Mouse (Mus musculus): Measurements from ENCODE around the gene Hnf1a. TPM values are rescaled to one million over a fixed set of nuclear protein-coding genes. Genes with fewer than 3 reads are reported as not detected.
A peak's percentile ranks its signal among the peaks of the same experiment; 100 is the strongest.

The Hnf1a gene
- not detected for total RNA-seq (2022)

- DNase-seq, result no peak
Observed at GRCm38 (mm10) chr5:114970824-114971227, at the start of gene Hnf1a. Gene Hnf1a, minus strand, starts transcription at chr5:114971094.

- no peak for DNase-seq
Observed at GRCm38 (mm10) chr5:115018813-115019212, 47.9 kb upstream of the Hnf1a start.

- no peak for DNase-seq
Observed at GRCm38 (mm10) chr5:115018270-115018669, 47.4 kb upstream of the Hnf1a start.

- DNase-seq, result no peak
Observed at GRCm38 (mm10) chr5:115015121-115015520, 44.2 kb upstream of the Hnf1a start.

- DNase-seq, result no peak
Observed at GRCm38 (mm10) chr5:115014570-115014969, 43.7 kb upstream of the Hnf1a start.

- no peak for DNase-seq
Observed at GRCm38 (mm10) chr5:115013436-115013835, 42.5 kb upstream of the Hnf1a start.

- DNase-seq, result peak; percentile 35
Observed at GRCm38 (mm10) chr5:115011519-115012261, 40.8 kb upstream of the Hnf1a start.

GRCm38 (mm10) chr5:115011217-115011518, 40.3 kb upstream of the Hnf1a start:
- DNase-seq, result no peak

GRCm38 (mm10) chr5:115010577-115011216, 39.8 kb upstream of the Hnf1a start, which contains the start of gene Sppl3:
Gene Sppl3, plus strand, starts transcription at chr5:115011137.
- peak; percentile 86 for DNase-seq

- DNase-seq, result peak; percentile 22
Observed at GRCm38 (mm10) chr5:115009961-115010360, 39.1 kb upstream of the Hnf1a start.

GRCm38 (mm10) chr5:115009143-115009542, 38.2 kb upstream of the Hnf1a start:
- DNase-seq, result no peak

- no peak for DNase-seq
Observed at GRCm38 (mm10) chr5:115008307-115008706, 37.4 kb upstream of the Hnf1a start.

- DNase-seq, result no peak
Observed at GRCm38 (mm10) chr5:115007768-115008167, 36.9 kb upstream of the Hnf1a start.

GRCm38 (mm10) chr5:115003224-115003873, 32.5 kb upstream of the Hnf1a start:
- no peak for DNase-seq

- no peak for DNase-seq
Observed at GRCm38 (mm10) chr5:115002781-115003180, 31.9 kb upstream of the Hnf1a start.

GRCm38 (mm10) chr5:115001464-115001863, 30.6 kb upstream of the Hnf1a start:
- no peak for DNase-seq

GRCm38 (mm10) chr5:115000503-115000902, 29.6 kb upstream of the Hnf1a start:
- no peak for DNase-seq

- no peak for DNase-seq
Observed at GRCm38 (mm10) chr5:114997327-114997726, 26.4 kb upstream of the Hnf1a start.

GRCm38 (mm10) chr5:114996447-114996846, 25.6 kb upstream of the Hnf1a start:
- no peak for DNase-seq

- no peak for DNase-seq
Observed at GRCm38 (mm10) chr5:114985074-114985473, 14.2 kb upstream of the Hnf1a start.

GRCm38 (mm10) chr5:114982001-114982400, 11.1 kb upstream of the Hnf1a start:
- DNase-seq, result no peak

- DNase-seq, result no peak
Observed at GRCm38 (mm10) chr5:114980122-114980748, 9.3 kb upstream of the Hnf1a start.
